Mouse (Mus musculus): ENCODE results near the gene Ppih.
"Not testable (repeated sequence)": the region's sequence is repeated elsewhere in the genome, so short reads cannot be mapped to it uniquely, and the experiment has no call there.

The Ppih gene

DNA sequence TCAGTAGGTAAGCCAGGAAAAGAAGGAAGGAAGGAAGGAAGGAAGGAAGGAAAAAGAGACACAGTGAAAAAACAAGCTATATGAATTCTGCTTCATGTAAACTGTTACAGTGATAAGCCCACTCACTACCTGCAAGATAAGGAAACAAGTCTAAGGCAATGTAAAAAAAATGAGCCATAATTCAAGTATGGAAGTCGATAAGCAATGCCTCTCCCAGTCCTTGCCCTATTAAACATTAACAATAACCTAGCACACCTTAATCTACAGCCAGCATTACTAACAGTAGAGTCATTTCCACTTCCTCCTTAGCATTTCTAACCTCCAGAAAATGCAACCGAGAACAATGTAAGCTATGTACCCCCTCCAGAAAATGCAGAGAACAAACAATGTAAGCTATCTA lies 35.0 kb downstream of the Ppih start:
- DNase-seq = no peak

DNA sequence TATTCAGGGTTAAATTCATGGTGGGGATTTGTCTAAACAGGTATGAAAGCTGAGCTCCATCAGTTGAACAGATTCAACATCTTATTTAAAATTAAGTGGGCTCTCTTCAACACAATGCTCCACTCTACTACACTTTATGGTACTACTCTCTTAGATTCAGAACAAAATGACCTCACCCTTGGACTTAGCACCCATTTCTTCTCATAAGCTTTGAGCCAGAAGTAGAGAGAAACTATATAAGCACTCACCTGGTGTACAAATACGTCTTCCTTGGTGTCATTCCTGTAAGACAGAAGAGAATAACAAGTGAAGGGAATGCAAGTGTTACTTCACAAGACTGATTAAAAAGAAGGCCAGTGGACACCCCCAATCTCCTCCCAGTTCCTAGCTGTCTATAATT lies 35.5 kb downstream of the Ppih start:
- DNase-seq = no peak

DNA sequence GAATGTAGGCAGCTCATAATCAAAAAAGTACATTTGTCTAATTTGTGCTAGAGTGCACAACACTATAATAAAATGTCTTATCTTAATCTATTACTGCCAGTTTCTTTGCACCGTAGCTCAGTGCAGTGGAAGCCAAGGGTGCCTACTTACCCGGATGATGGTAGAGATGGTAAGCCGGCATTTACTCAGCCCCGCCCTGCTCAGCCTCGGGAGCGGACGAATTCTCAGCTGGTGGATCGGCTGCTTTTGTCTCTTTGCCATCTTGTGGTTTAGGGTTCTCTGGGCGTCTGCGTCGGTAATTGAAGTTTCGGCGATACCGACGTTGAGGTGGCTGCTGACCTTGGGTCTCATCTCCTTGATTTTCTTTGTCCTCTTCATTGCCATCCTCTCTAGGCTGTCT lies 41.6 kb downstream of the Ppih start:
- not testable (repeated sequence) for DNase-seq

DNA sequence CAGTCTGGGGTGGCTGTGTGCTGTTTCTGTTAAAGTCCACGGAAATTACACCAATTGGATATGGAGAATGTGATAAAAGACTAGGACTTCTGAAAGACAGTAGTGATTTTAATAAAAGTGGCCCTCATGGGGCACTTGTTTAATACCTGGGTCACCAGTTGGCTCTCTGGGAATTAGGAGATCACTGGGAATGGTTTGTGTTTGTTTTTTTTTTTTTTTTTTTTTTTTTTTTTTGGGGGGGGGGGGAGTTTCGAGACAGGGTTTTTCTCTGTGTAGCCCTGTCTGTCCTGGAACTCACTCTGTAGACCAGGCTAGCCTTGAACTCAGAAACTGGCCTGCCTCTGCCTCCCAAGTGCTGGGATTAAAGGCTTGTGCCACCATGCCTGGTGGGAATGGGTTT lies 44.6 kb downstream of the Ppih start:
- no peak for DNase-seq

DNA sequence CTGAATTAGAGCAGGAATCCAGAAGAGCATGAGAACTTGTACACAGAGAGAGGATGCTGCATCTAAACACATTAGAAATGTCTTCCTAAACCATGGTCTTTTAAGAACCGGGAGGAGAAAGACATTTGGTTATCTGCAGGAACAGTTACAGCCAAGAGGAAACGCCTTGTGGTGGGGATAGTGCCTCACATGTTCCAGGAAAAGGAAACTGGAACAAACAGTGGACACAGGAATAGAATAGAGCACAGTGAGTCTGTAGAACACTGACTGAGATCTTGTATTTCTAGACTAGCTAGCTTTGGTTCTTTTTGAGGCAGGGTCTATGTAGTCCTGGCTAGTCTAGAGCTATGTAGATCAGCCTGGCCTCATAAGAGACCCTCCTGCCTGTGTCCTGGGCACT lies 45.1 kb downstream of the Ppih start:
- peak in 1 of 2 experiments; percentile 40 for DNase-seq

GRCm38 (mm10) chr4:119274627-119275026 lies 45.7 kb downstream of the Ppih start:
- no peak for DNase-seq

DNA sequence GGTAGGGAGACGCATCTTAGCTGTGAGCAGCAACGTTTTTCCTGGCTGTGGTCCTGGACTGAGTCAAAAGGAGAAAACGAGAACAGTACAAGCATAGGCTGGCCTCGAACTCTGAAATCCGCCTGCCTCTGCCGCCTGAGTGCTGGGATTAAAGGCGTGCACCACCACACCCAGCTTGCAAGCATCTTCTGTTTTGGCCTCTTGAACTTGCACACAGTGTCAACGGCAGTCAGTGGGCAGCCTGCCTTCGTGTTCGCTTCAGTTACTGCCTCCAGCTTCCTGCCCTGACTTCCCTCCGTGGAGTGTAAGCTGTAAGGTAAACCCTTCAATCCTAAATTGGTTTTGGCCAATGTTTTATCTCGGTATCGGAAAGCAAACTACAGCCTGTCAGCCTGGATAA lies 53.7 kb downstream of the Ppih start:
- DNase-seq = peak in 1 of 2 experiments; percentile 22

DNA sequence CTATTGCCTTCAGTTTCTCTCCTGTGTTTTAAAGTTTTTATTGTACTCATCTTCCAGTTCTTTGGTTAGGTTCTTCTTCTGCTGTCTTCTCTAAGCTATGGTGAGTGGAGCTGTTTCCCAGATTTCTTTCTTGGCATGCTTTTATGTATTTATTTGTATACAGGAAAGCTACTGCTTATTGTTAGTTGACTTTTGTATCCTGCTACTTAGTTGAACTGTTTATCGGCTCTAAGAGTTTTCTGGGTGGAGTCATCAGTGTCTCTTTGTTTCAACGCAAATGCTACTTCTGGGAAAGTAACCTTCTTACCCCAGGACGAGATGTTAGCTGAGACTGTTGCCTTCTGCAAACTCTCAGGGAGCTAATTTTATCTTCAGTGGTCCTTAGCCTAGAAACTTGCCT lies 56.9 kb downstream of the Ppih start:
- no peak for DNase-seq

GRCm38 (mm10) chr4:119262483-119262882 lies 57.9 kb downstream of the Ppih start:
- DNase-seq = peak in 1 of 2 experiments; percentile 24

DNA sequence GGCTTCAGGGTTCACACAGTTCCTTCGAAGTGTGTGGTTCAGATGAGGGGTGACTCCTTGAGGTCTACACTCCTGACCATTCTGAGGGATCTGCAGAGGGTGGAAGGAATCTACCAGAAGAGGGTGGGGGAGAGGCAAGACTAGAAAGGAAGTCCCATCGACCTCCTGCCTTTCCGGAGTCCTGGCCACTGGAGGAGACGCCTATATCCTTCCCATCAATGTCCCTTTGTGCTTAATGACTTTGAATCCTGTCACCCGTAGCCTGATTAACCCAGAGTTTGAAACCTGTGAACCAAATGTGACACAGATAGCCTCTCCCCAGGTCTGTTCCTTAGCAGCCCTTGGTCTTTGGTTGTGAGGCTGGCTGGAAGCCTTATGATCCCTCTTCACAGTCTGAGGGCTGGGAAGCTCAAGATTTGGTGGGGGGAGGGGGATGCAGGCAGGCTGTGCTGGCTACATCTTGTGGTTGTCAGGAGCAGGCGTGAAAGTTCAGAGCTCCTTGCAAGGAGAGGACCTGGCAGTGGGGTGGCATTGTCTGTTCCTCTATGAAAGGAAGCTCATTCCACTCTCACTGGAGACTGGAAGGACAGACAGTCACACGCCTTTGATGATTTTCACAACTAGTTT lies 59.1 kb downstream of the Ppih start:
- peak in 1 of 2 experiments; percentile 43 for DNase-seq

GRCm38 (mm10) chr4:119259344-119260254 lies 60.7 kb downstream of the Ppih start:
- no peak for DNase-seq

DNA sequence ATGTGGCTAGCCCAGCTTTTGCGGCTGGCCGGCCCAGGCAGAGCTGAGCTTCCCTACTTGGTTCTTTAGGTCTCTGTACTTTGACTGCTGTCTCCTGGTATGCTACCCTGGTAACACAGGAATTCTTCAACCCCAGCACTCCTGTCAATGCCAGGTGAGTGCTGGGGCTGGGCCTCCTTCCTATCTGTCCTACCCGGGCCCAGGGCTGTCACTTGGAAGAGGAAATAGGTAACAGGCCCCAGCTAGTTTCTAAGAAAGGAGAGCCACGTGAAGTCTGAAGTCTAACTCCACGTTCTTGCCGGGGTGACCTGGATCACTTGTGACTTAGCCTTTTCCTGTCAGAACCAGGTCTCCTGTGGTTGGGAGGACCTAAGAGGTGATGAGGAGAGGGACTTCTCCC lies 63.3 kb downstream of the Ppih start:
- peak in 1 of 2 experiments; percentile 60 for DNase-seq

GRCm38 (mm10) chr4:119255351-119255750 lies 65.0 kb downstream of the Ppih start, which contains the start of gene Cldn19:
TSS of gene Cldn19 (plus strand) at chr4:119255414.
- DNase-seq = peak in 1 of 2 experiments; percentile 45

GRCm38 (mm10) chr4:119254012-119254618 lies 66.2 kb downstream of the Ppih start:
- peak; percentile 54 to 86 for DNase-seq

DNA sequence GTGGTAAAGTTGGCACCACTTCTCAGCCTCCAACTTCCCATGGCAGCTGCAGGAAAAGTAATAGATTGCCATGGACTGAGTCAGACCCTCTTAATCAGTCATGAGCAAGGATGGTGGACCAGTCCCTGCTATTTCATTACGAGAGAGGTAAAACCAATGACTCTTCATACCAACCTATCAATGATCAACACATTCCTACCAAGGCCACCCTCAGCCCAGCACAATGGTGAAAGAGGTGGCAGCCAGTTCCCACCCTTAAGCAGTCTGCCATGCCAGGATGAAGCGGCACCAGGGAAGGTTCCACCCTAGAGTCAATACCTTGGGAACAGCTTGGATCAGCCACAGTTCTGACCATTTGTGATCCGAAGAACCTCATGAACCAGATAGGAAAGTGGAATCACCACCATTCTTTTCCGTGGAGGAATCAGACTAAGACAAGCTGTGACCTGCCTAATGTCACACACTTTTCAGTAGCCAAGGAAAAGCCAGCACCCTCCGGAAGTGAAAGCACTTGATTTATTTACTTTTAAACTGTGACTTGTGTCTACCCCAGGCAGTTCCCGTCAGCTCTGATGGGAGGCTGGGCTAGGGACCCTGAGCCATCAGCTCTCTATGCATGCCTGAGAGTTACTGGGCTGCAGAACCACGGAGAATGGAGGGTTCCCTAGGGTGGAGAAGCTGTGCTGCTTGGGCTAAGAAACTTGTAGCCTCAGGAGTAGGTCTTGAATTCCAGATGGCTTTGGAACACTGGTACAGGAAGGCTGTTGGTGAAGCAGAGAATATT lies 68.1 kb downstream of the Ppih start:
- peak in 1 of 2 experiments; percentile 66 for DNase-seq
